Mouse (Mus musculus) neutrophil, adult 5-6 weeks (primary cell): ENCODE data around the gene Arhgap42. TPM values are rescaled to one million over a fixed set of nuclear protein-coding genes. Genes with fewer than 3 reads are reported as not detected.

Experiments used
- ATAC-seq: fragments of 151-379, 151-347 bp; 2 replicates; pipeline ENCODE4 v1.8.0; 2017; ENCODE audit warnings: mild to moderate bottlenecking, moderate TSS enrichment; ENCODE audit not compliant: insufficient number of reproducible peaks, poor library complexity, low FRiP score, severe bottlenecking; ENCODE audit errors: extremely low read depth
- total RNA-seq: library from RNA; stranded (forward); fragments of 200-1000 nt; gene quantifications from 2 replicates; pipeline ENCODE4 v1.2.3, GENCODE M21; 2017

Gene Arhgap42
- total RNA-seq, 1 experiment from 2014 or later, result not detected

DNA sequence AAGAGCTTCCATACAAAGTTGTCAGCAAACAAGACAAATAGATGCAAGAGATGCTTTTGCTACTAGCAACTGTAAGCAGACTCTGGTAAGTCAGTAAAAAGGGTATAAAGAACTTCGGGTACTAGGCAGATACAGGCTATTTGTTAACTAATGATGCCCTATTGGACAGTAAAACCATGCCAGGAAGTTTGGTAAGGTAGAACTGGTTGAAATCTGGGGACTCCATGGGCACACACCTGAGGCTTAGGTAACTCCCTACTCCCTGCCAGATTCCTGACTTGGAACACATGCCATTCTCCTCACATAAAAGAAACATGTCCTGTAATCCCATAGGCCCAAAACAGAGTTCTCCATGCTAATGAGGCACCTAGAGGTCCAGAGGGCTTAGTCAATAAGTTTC, 142.1 kb downstream of the Arhgap42 start:
- no peak for ATAC-seq

DNA sequence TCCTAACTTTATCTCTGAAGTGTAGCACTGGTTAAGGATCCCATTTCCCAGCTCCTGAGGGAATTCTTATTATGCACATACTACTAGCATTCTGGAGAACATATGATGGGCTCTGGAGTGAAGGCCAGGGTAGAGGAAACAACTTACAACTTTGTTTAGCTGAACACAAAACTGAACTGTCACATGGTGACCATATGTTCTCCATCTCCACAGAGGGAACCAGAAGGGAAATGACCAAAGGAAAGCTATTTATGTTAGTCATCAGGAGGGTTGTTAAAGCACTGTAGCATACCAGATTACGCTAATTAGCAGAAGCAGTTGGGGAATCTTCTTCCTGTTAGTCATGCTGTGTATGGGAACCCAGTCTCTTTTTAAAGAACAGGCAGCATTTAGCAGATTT, 145.8 kb downstream of the Arhgap42 start:
- ATAC-seq, result no peak

DNA sequence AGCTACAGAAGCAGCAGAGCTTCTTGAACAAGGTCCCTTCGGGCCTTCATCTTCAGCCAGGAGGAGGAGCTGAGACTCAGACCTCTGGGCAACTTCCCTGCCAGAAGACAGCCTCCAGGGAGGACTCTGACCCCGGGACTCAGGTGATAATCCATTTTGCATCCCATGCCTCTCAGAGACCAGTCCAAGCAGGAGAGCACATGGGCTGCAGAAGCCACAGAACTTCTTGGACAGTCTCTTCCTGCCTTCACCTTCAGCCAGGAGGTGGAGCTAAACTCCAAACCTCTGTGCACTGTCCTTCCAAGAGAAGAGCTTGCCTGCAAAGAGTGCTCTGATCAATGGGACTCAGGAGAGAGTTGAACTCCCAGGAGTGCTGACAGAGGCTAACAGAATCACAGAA, 155.5 kb downstream of the Arhgap42 start:
- ATAC-seq, result no peak

DNA sequence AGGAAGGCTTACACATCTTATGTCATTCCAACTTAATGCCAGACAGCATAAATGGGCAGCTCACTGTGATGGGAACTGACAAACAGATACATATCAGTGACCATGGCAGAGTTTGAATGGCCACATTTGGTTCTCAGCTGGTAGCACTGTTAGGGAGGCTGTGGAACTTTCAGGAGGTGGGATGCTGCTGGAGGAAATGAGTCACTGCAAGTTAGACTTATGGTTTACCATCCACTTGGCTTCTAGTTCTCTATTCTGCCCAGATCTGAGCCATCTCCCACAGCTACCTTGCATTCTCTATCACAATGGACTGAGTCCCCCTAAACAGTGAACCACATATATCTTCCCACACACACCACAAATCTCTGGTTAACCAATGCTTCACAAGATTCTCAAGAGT, 186.0 kb downstream of the Arhgap42 start:
- ATAC-seq, result no peak

- no peak for ATAC-seq
These were observed 187.7 kb downstream of the Arhgap42 start for GRCm38 (mm10) chr9:9051184-9051583.

DNA sequence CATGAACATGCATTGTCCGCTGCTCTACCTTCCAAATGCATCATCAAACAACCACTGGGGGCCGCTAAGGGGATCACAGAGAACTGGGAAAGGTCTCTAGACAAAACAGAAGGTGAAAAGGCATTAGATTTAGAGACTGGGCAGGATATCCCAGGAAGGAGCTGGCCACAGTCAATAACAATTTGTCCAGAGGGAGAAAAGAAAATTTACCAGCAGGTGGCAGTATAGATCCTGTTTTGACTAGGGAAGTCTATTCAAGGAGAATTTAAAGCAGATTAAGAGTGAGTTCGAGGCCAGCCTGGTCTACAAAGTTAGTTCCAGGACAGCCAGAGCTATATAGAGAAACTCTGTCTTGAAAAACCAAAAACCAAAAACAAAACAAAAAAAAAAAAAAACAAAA, 189.7 kb downstream of the Arhgap42 start:
- no peak for ATAC-seq

DNA sequence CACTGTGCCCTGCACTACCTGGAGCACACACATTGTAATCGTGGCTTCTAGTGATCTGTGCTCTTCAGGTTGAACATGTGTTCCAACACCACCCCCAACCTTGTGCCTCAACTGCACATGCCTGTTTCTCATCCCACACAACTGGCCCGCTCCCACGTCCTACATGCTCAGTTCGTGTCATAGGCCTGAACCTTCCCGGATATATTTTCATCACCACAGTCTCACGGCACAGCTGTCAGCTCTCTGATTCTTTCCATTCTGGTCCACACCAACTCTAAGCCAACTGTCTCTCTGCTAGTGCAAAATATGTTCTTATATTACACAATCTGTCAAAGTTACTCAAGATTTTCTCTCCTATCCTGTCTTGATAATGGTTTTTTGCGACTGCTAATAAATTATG, 197.9 kb downstream of the Arhgap42 start:
- no peak for ATAC-seq

DNA sequence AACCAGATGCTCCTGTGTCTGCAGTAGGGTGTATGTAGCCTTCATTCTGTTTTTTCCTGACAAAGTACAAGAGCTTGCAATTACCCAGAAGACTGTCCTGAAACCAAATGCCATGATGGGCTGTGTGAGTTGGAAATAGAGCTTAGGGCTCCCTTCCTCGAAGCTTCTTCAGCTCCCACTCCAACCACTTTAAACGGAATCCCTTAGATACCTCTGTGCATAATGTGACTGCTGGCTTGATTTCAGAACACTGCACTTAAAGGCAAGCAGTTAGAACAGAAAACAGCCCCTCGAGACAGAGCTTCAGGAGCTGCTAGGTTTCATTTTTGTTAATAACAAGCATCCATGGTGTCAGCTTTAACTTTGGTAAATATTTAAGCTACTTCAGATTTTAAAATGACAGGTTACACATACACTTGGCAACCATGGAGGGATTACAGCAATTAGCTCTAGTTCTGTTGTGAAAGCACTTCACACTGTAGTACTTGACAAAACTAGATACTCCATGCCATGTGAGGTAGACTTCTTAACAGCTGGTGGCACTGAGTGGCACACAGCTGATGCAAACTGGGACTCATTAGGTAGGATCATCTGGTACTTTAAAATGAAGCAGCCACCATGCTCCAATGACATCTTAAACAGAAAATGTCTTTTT, 201.8 kb downstream of the Arhgap42 start:
- ATAC-seq, result no peak

DNA sequence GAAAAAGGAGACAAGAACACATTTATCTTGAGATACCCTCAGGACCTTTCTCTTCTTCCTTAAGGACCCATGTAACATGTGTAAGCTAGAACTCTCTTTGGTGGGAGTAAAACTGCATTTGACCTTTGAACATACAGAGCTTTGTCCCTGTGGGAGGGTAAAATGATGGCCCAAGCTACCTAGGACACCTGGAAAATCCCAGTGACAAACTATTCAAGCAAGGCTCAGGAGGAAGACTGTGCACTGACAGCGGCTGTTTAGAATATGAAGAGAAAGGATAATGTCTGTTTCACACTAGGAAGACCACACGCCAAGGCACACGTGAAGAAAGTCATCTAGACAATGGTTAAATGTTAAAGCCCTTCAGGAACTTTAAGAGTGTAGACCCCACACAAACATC, 211.0 kb downstream of the Arhgap42 start:
- ATAC-seq, result no peak

DNA sequence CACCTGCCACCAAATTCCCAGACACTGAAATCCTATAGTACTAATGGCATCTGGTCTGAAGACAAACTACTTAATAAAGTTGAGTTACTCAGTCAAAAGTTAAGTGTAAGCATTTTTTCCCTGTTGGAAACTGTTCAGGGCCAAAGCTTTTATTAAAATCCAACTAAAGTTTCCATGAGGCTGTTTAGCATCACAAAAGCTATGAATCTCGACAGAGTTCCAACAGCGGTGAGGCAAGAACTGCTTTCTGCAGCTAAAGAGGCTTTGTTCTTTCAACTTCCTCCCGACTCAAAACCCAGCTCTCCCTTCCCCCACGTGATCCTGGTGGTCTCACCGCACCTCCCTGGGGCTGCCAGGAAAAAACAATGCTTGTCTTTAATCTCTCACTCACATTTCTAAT, 211.5 kb downstream of the Arhgap42 start:
- ATAC-seq, result no peak

GRCm38 (mm10) chr9:9015108-9015507, 223.8 kb downstream of the Arhgap42 start:
- ATAC-seq, result no peak

DNA sequence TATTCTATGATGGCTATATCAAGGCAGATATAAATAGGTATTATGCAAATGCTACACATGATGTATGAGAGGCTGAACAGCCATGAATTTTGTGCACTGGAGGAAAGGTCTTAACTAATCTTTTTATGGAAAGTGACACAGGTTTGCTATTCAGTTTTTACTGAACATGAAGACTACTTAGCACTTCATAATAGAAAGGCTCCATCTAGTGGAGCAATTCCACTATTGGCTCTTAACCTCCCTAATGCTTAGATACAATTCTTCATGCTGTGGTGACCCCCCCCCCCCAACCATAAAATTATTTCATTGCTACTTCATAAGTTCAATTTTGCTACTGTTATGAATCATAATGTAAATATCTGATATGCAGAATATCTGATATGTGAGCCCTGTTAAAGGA, 237.7 kb downstream of the Arhgap42 start:
- no peak for ATAC-seq

- ATAC-seq, result no peak
These were observed 242.4 kb downstream of the Arhgap42 start for GRCm38 (mm10) chr9:8996494-8996893.

DNA sequence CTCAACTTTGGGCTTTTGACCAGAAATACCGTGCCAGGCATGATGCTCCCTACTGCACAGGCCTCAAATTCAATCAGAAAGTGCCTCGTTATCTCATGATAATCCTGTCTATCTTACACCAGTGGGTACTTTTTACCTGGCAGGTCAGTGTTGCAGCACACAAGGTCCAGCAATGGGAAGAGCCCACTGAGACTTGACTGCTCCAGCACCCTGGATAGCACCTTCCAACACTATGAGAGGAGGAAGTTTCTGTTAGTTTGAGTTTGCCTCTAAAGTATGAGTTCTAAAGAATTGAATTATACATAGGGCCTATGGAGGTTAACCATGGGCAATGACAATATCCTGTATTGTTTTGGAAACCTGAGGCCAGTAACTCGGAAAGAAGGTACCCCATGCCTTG, 256.6 kb downstream of the Arhgap42 start:
- ATAC-seq, result no peak

GRCm38 (mm10) chr9:8977775-8978174, 261.1 kb downstream of the Arhgap42 start:
- ATAC-seq, result no peak

DNA sequence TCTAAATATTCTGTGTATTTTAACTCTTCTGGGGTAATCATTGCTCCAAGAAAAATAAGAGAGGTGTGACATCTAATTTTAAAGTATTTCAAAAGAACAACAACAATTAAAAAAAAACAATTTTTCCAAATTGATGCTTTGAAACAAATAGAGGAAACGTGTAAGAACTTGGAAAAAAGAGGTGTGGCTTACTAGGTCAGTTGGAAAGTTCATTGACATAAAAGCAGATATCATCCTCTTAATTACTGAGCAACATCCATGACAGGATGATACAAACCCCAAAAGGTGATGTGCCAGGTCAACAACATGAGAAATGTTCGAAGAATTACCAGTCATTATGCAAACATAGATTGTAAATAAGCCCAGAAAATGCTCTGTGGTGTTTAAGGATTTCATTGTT, 267.4 kb downstream of the Arhgap42 start, which contains the start of gene Gm16485:
TSS of gene Gm16485 (plus strand) at position 301 of the 400 bp plus-strand sequence.
- no peak for ATAC-seq

GRCm38 (mm10) chr9:8970240-8970639, 268.7 kb downstream of the Arhgap42 start:
- no peak for ATAC-seq

DNA sequence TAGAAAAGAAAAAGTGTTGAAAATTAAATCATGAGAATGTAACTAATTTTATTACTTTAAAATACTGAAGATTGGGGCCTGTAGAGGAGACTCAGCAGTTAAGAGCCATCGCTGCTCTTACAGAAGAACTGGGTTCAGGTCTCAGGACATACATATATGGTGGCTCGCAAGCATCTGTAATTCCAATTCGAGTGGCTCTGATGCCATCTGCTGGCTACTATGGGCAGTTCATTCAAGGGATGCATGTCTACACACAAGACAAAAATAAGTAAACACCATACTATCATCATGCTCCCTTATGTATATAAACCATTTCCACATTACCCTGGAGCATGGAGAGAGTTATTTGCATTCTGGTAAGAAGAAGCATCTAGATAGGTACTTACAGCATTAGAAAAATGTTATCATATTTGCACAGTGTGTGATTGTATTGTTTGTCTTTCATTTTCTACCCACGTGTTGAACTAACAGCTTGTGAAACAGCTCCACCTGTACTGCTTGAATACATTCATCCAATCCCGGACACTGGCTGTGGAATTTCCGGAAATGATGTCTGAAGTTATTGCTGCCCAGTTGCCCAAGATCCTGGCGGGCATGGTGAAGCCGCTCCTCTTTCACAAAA, 274.3 kb downstream of the Arhgap42 start:
- no peak for ATAC-seq

- ATAC-seq, result no peak
These were observed 285.6 kb downstream of the Arhgap42 start for GRCm38 (mm10) chr9:8953306-8953705.
